Mouse (Mus musculus) embryonic facial prominence, embryonic 10.5 days (tissue): Measurements from ENCODE around the gene Xpr1. TPM values are rescaled to one million over a fixed set of nuclear protein-coding genes. Genes with fewer than 3 reads are reported as not detected.

Experiments
- DNase-seq: peaks from one replicate; pipeline ENCODE4 v3.0.0-alpha.2; 2017; ENCODE audit warnings: low spot score
- H3K27ac ChIP-seq: fragments of 300-500 bp; sonication (generic); replicated peaks from 2 replicates; pipeline ENCODE4 v1.5.1; 2016; ENCODE audit warnings: mild to moderate bottlenecking
- H3K27me3 ChIP-seq: fragments of 300-500 bp; sonication (generic); replicated peaks from 2 replicates; pipeline ENCODE4 v1.6.1; 2016; ENCODE audit warnings: low read depth, mild to moderate bottlenecking; ENCODE audit not compliant: poor library complexity, severe bottlenecking
- H3K36me3 ChIP-seq: fragments of 300-500 bp; sonication (generic); replicated peaks from 2 replicates; pipeline ENCODE4 v1.6.1; 2016; ENCODE audit warnings: mild to moderate bottlenecking, moderate library complexity
- H3K4me1 ChIP-seq: fragments of 300-500 bp; sonication (generic); 2 replicates; pipeline ENCODE4 v1.6.1; 2016
- H3K4me3 ChIP-seq: fragments of 300-500 bp; sonication (generic); 2 replicates; pipeline ENCODE4 v1.5.1; 2016; ENCODE audit warnings: mild to moderate bottlenecking, moderate library complexity
- H3K9me3 ChIP-seq: fragments of 300-500 bp; sonication (generic); 2 replicates; pipeline ENCODE4 v1.6.1; 2016; ENCODE audit warnings: mild to moderate bottlenecking
- WGBS: fragments of 180-500 bp; shearing (Covaris S2); methylation state at CpG from one replicate; pipeline ENCODE4 v1.1.7; 2016; 5-methylcytosine and 5-hydroxymethylcytosine counted together
- microRNA-seq: library from miRNA; unstranded; fragments of <30 nt; microRNA quantifications from one replicate; pipeline ENCODE4, GENCODE M21; 2017
- polyA plus RNA-seq: library from polyadenylated mRNA; unstranded; fragments of >200 nt; fragmentation: Nextera tagmentation; extraction: Ambion mirVana; gene quantifications from 2 replicates; pipeline ENCODE4 v1.2.1, GENCODE M21; 2016

Gene Xpr1
- polyA plus RNA-seq, 1 experiment from 2014 or later = 8.2 TPM

- Histone ChIP-seq H3K27ac (peak overlapping the region; percentile 83), H3K4me1 (peaks cover 76% of the 10 kb centered on the region), H3K4me3 (no peak overlapping the region), H3K9me3 (no peaks in the 10 kb centered on the region), H3K36me3 (peaks cover 14% of the 10 kb centered on the region), H3K27me3 (no peaks in the 10 kb centered on the region)
- WGBS = 15% methylated on average over 14 of the region's 14 CpGs
- DNase-seq = peak; percentile 83
These were observed 187.5 kb downstream of the Xpr1 start for GRCm38 (mm10) chr1:155229464-155230411.

Small RNAs within 50 kb of the gene (microRNA-seq; reads per million reads assigned to microRNA genes)
- gene Gm22569 = not detected

Other genes with a start within 250 kb of the Xpr1 start
- 5.3 and 5.7 TPM in 2 replicates for gene BC034090, start 173.0 kb downstream of the Xpr1 start, polyA plus RNA-seq
- gene Acbd6, start 140.7 kb upstream of the Xpr1 start, polyA plus RNA-seq = 77.6 and 79.5 TPM in 2 replicates